Mouse (Mus musculus): Measurements from ENCODE around the gene Hoxa10. TPM values are rescaled to one million over a fixed set of nuclear protein-coding genes. Genes with fewer than 3 reads are reported as not detected.

Gene Hoxa10
- polyA plus RNA-seq, 1 experiment from 2014 or later, result not detected

DNA sequence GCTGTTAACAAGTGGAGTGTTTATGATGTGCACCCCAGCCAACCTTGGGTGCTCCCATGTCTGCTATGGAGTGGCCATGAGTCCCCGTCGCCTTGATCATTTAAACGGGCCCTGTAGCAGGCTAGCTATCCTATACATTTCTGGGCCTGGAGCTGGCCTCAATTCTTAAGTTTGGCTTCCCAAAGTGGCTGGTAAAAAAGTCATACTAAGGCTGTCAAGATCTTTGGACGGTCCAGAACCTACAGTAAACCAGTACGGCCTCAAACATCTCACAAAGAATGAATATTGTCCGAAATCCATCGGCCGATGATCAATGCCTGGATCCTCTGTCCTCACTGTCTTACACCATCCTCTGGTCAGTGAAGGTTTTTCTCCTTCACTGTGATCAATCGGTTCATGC is 5.4 kb downstream of the Hoxa10 start:
- Histone ChIP-seq H3K27ac (ENCODE audit: low read length) (no peak overlapping the region), H3K9ac (ENCODE audit: low read depth, low read length) (no peak overlapping the region), H3K36me3 (ENCODE audit: control insufficient read depth, insufficient read depth, low read length) (no peaks in the 10 kb centered on the region), H3K9me3 (replicated peaks; ENCODE audit: control insufficient read depth, low read length, poor library complexity, severe bottlenecking) (no peaks in the 10 kb centered on the region), H3K27me3 (ENCODE audit: control insufficient read depth, insufficient read depth, low read depth, low read length) (peaks cover 81% of the 10 kb centered on the region), H3K4me2 (ENCODE audit: low read length) (no peak overlapping the region), H3K4me3 (ENCODE audit: low read depth, low read length) (no peak overlapping the region), H3K4me1 (ENCODE audit: control insufficient read depth, insufficient read depth, low read length) (no peaks in the 10 kb centered on the region)
- 30% methylated on average over 9 of the region's 9 CpGs for WGBS
- no peak for ATAC-seq

DNA sequence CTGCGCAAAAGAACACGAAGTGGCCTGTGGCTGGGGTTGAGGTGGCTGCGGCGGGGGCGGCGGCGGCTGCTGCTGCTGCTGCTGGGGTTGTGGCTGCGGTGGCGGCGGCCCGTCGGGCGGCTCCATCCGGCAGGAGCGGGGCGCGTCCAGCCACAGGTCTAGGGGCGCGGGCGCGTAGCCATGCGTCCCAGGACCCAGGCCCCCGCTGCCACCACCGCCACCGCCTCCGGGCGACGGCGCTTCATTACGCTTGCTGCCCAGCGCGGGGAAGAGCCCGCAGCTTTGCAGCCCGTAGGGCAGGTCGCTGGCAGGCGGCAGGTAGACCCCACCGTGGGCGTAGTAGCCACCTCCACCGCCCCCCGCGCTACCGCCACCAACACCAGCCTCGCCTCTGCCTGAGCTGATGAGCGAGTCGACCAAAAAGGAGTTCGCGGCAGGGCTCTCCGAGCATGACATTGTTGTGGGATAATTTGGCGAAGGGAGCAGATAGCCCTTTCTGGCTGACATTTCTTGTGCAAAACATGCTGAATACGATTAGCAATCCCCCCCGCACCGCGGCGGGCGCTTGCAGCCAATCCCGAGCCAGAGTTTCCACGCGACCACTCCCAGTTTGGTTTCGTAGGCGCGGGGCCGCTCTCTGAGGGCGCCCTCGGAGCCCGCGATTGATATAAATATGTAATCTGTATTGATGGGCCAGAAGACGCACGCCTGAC is 6.1 kb downstream of the Hoxa10 start:
- no peaks in the 10 kb centered on the region for H3K9me3 ChIP-seq (replicated peaks; ENCODE audit: control insufficient read depth, low read length, poor library complexity, severe bottlenecking)
- no peaks in the 10 kb centered on the region for H3K36me3 ChIP-seq (ENCODE audit: control insufficient read depth, insufficient read depth, low read length)
- H3K27ac ChIP-seq (ENCODE audit: low read length), result no peak overlapping the region
- no peak overlapping the region for H3K9ac ChIP-seq (ENCODE audit: low read depth, low read length)
- ATAC-seq, result no peak
- no peak overlapping the region for H3K4me2 ChIP-seq (ENCODE audit: low read length)
- H3K27me3 ChIP-seq (ENCODE audit: control insufficient read depth, insufficient read depth, low read depth, low read length), result peaks cover 76% of the 10 kb centered on the region
- WGBS, result under 1% methylated on average over 56 of the region's 68 CpGs
- H3K4me3 ChIP-seq (ENCODE audit: low read depth, low read length), result no peak overlapping the region
- H3K4me1 ChIP-seq (ENCODE audit: control insufficient read depth, insufficient read depth, low read length), result no peaks in the 10 kb centered on the region

DNA sequence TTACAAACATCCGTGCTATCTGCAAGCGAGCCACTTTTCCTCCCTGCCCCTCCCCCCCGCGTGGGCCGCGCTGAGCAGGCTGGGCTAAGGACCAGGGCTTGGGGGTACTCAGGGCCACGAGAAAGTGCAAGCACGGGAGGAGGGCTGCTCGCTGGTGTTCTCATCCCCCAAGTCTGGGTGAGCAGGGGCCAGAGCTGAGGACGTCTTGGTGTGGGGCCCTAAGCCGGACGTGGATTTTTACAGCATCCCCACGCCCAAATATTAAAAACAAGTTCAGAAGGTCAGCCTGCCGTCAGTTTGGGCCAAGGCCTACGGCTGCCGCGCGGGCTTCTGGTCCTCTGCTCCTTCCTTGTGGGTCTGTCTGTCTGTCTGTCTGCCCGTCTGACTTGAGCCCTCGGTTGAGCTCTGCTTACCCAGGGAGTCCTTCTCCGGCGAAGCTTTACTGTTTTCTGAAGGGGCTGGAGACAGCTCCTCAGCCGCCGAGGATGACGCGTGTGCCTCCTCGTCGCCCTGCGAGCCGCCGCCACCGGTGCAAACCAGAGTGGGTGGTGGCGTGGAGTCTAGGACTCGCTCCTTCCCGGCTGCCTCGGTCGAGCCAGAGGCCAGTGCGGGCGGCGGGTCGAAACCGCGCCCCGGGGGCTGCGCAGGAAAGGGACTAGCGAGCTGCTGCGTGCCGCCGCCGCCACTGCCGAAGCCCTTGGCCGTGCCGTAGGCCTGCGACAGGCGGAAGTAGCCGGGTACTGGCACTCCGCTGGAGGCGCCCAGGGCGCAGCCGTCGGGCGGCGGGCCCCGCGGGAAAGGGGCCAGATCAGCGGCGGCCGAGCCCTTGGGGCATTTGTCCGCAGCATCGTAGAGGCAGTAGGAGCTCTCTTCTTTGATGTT is 6.9 kb downstream of the Hoxa10 start:
- no peaks in the 10 kb centered on the region for H3K4me1 ChIP-seq (ENCODE audit: control insufficient read depth, insufficient read depth, low read length)
- H3K4me3 ChIP-seq (ENCODE audit: low read depth, low read length), result no peak overlapping the region
- no peak overlapping the region for H3K4me2 ChIP-seq (ENCODE audit: low read length)
- no peak overlapping the region for H3K9ac ChIP-seq (ENCODE audit: low read depth, low read length)
- H3K27ac ChIP-seq (ENCODE audit: low read length), result no peak overlapping the region
- peaks cover 80% of the 10 kb centered on the region for H3K27me3 ChIP-seq (ENCODE audit: control insufficient read depth, insufficient read depth, low read depth, low read length)
- no peaks in the 10 kb centered on the region for H3K36me3 ChIP-seq (ENCODE audit: control insufficient read depth, insufficient read depth, low read length)
- H3K9me3 ChIP-seq (replicated peaks; ENCODE audit: control insufficient read depth, low read length, poor library complexity, severe bottlenecking), result no peaks in the 10 kb centered on the region
- WGBS, result 2% methylated on average over 64 of the region's 70 CpGs
- no peak for ATAC-seq

DNA sequence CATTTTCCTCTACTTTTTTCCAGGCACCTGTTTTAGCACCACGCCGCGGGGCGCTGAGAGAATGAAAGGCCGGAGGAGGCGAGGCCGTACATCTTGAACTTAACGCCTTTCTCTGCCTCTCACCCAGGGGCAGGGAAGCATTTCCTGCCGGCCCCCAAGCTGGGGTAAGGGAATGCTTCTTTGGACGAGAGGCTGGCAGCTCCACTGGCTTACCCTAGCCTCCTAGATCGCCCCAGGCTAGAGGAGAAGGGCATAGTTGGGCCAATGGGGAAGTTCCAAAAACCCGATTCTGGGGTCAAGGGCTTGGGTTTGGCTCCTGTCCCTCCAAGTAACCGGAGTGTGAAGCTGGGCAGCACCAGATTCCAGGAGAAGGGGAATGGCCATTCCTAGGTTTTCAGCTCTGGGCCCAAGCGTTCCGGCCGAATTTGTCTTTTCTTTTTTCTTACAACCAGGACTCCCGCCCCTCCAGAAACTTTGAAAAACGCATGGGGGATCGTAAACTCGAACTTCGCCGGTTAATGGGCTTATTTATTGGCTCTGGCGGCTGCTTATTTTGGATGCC is 7.6 kb downstream of the Hoxa10 start:
- no peak overlapping the region for H3K9ac ChIP-seq (ENCODE audit: low read depth, low read length)
- no peaks in the 10 kb centered on the region for H3K36me3 ChIP-seq (ENCODE audit: control insufficient read depth, insufficient read depth, low read length)
- H3K27ac ChIP-seq (ENCODE audit: low read length), result no peak overlapping the region
- no peak overlapping the region for H3K4me3 ChIP-seq (ENCODE audit: low read depth, low read length)
- no peak for ATAC-seq
- 3% methylated on average over 23 of the region's 23 CpGs for WGBS
- no peaks in the 10 kb centered on the region for H3K9me3 ChIP-seq (replicated peaks; ENCODE audit: control insufficient read depth, low read length, poor library complexity, severe bottlenecking)
- H3K4me2 ChIP-seq (ENCODE audit: low read length), result no peak overlapping the region
- H3K4me1 ChIP-seq (ENCODE audit: control insufficient read depth, insufficient read depth, low read length), result no peaks in the 10 kb centered on the region
- H3K27me3 ChIP-seq (ENCODE audit: control insufficient read depth, insufficient read depth, low read depth, low read length), result peaks cover 83% of the 10 kb centered on the region

DNA sequence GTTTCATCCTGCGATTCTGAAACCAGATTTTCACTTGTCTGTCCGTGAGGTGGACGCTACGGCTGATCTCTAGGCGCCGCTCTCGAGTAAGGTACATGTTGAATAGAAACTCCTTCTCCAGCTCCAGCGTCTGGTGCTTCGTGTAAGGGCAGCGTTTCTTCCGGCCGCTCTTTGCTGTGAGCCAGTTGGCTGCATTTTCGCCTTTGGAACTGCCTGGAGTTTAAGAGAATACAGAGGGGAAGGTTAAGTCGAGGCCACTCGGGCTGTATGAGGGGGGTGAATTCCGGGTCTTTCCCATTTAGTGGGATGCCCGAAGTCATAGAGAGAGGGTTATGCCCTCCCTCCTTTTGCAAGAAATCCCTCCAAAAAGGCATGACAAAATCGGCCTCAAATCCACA is 8.1 kb downstream of the Hoxa10 start:
- ATAC-seq, result no peak
- Histone ChIP-seq H3K27ac (ENCODE audit: low read length) (no peak overlapping the region), H3K4me1 (ENCODE audit: control insufficient read depth, insufficient read depth, low read length) (no peaks in the 10 kb centered on the region), H3K36me3 (ENCODE audit: control insufficient read depth, insufficient read depth, low read length) (no peaks in the 10 kb centered on the region), H3K9me3 (replicated peaks; ENCODE audit: control insufficient read depth, low read length, poor library complexity, severe bottlenecking) (no peaks in the 10 kb centered on the region), H3K4me2 (ENCODE audit: low read length) (no peak overlapping the region), H3K27me3 (ENCODE audit: control insufficient read depth, insufficient read depth, low read depth, low read length) (peaks cover 82% of the 10 kb centered on the region), H3K9ac (ENCODE audit: low read depth, low read length) (no peak overlapping the region), H3K4me3 (ENCODE audit: low read depth, low read length) (no peak overlapping the region)
- WGBS, result under 1% methylated on average over 18 of the region's 18 CpGs

DNA sequence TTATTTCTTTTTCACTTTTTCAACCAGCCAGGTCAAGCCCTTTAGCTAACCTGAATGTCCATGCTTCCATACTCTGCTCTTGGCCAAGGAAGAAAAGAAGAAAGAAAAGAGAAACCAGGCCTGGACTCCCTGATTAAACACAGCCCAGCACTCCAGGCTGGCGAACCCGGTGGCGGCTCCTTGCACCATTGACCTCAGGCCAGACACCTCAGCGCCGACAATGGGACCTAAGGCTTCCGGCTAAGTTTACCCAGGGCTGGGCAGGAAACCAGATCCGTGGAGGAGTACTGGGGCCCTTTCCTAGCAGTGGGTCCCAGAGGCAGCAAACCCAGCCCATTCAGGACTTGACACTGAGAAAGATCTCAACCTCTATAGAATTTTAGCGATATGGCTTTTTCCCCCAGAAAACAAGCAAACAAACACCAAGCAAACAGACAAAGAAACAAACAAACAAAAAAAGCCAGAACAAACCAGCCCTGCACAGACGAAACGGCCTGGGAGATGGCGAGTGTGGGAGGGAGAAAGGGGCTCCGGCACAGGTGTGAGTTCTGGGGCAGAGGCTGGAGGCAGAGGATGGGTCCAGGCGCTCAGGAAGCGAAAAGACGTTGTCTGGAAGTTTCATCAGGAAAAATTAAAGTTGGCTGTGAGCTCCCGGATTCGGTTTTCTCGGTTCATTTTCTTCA is 8.6 kb downstream of the Hoxa10 start:
- 2% methylated on average over 18 of the region's 18 CpGs for WGBS
- no peak for ATAC-seq
- H3K27ac ChIP-seq (ENCODE audit: low read length), result no peak overlapping the region
- no peaks in the 10 kb centered on the region for H3K9me3 ChIP-seq (replicated peaks; ENCODE audit: control insufficient read depth, low read length, poor library complexity, severe bottlenecking)
- H3K36me3 ChIP-seq (ENCODE audit: control insufficient read depth, insufficient read depth, low read length), result no peaks in the 10 kb centered on the region
- no peak overlapping the region for H3K9ac ChIP-seq (ENCODE audit: low read depth, low read length)
- peaks cover 82% of the 10 kb centered on the region for H3K27me3 ChIP-seq (ENCODE audit: control insufficient read depth, insufficient read depth, low read depth, low read length)
- H3K4me1 ChIP-seq (ENCODE audit: control insufficient read depth, insufficient read depth, low read length), result no peaks in the 10 kb centered on the region
- no peak overlapping the region for H3K4me2 ChIP-seq (ENCODE audit: low read length)
- no peak overlapping the region for H3K4me3 ChIP-seq (ENCODE audit: low read depth, low read length)

DNA sequence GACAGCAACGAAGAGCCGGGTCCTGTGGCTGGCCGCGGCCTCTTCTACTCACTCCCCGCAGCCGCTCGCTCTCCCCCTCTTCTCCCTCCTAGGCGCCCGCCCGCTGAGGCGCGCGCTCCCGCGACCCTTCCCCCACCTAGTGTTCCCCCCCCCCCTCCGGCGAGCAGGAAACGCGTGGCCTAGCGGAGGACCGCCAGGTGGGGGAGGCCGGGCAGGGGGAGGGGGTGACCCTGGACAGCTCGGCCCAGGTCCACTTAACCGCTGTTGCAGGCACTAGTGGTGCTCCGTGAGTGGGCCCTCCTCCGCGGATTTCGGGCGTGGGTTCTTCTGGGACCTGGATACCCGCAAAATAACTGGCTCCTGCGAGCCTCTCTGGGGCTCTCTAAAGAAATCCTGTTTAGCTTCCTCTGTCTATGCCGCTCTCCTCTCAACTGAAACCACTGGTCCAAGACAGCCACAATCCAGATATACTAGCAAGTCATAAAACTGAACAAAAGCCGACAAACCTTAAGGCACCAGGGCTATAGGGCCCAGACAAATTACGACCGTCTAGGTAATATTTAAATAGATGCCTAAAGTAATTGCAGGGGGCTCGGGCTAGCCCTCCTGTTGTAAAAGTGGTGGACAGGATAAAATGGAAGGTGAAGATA is 10.0 kb downstream of the Hoxa10 start, which contains the start of gene Hoxa9:
Gene Hoxa9, minus strand, starts transcription at position 574 of the 650 bp plus-strand sequence.
- Histone ChIP-seq H3K9ac (ENCODE audit: low read depth, low read length) (no peak within 1 kb of the TSS), H3K9me3 (replicated peaks; ENCODE audit: control insufficient read depth, low read length, poor library complexity, severe bottlenecking) (no peaks in the 10 kb centered on the region), H3K27me3 (ENCODE audit: control insufficient read depth, insufficient read depth, low read depth, low read length) (peaks cover 80% of the 10 kb centered on the region), H3K36me3 (ENCODE audit: control insufficient read depth, insufficient read depth, low read length) (no peaks in the 10 kb centered on the region), H3K4me3 (ENCODE audit: low read depth, low read length) (no peak within 1 kb of the TSS), H3K4me1 (ENCODE audit: control insufficient read depth, insufficient read depth, low read length) (no peaks in the 10 kb centered on the region), H3K4me2 (ENCODE audit: low read length) (no peak within 1 kb of the TSS), H3K27ac (ENCODE audit: low read length) (no peak within 1 kb of the TSS)
- WGBS, result 3% methylated on average over 19 of the region's 36 CpGs
- ATAC-seq, result no peak

DNA sequence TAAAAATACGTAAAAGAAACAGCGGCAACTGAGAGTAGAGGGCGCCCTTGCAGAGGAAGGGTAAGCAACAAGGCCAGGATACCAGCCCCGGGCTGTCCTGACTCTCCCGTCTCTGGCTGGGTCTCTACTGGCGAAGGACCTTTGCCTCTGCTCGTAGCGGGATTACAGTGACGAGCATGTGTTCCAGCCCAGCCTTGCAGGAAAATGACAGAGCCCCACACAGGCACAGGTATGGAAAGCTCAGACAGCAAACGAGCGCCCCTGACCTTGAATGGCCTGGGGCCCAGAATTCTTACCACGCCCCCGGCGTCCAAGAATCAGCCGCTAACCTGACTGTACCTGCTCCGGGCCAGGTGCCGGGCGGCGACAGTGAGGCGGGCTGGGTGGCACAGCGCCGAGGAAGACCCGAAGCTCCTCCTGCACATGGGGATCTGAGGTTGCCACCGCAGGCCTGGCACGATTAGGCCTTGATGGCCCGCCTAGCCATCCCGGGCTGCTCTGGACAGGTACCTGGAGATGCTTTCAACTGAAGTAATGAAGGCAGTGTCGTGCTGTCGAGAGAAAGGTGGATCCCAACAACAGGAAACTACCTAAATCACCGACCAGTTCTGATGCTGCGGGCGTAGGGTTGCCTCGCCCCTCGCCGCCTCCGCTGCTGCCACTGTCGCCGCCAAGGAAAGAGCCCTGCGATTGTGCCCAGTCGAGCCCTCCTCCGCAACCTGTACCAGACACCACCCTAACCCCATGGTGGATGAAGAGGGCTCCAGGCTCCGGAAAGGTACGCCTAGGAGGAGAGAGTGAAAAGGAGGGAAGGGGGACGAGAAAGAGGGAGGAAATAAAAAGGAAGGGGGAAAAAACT is 10.9 kb downstream of the Hoxa10 start:
- Histone ChIP-seq H3K27ac (ENCODE audit: low read length) (no peak overlapping the region), H3K36me3 (ENCODE audit: control insufficient read depth, insufficient read depth, low read length) (no peaks in the 10 kb centered on the region), H3K4me2 (ENCODE audit: low read length) (no peak overlapping the region), H3K27me3 (ENCODE audit: control insufficient read depth, insufficient read depth, low read depth, low read length) (peaks cover 80% of the 10 kb centered on the region), H3K4me3 (ENCODE audit: low read depth, low read length) (no peak overlapping the region), H3K4me1 (ENCODE audit: control insufficient read depth, insufficient read depth, low read length) (no peaks in the 10 kb centered on the region), H3K9me3 (replicated peaks; ENCODE audit: control insufficient read depth, low read length, poor library complexity, severe bottlenecking) (no peaks in the 10 kb centered on the region), H3K9ac (ENCODE audit: low read depth, low read length) (no peak overlapping the region)
- 2% methylated on average over 42 of the region's 44 CpGs for WGBS
- ATAC-seq, result no peak

Measured in midbrain, embryonic 16.5 days (tissue).